Mouse (Mus musculus): ENCODE measurements around the gene Rtn3. TPM values are rescaled to one million over a fixed set of nuclear protein-coding genes. Genes with fewer than 3 reads are reported as not detected.
A peak's percentile ranks its signal among the peaks of the same experiment; 100 is the strongest.
"Not testable (repeated sequence)": the region's sequence is repeated elsewhere in the genome, so short reads cannot be mapped to it uniquely, and the experiment has no call there.

Rtn3 gene
- polyA plus RNA-seq, 1 experiment, result 197 TPM

- Histone ChIP-seq H3K4me3 (ENCODE audit: control insufficient read depth, insufficient read depth, low read length) (no peak overlapping the region), H3K27me3 (ENCODE audit: control insufficient read depth, insufficient read depth, low read length) (no peaks in the 10 kb centered on the region), H3K27ac (ENCODE audit: control insufficient read depth, insufficient read depth, low read length) (no peak overlapping the region), H3K4me1 (replicated peaks; ENCODE audit: control insufficient read depth, insufficient read depth, low read length) (0 out of 2 replicates have a peak, but pooled peaks cover 2% of the 10 kb centered on the region), H3K36me3 (ENCODE audit: control insufficient read depth, insufficient read depth, low read length) (no peaks in the 10 kb centered on the region)
- 77% methylated on average over 2 of the region's 2 CpGs for WGBS
- DNase-seq, result no peak
- TF ChIP-seq CTCF (IDR thresholded peaks at IDR 0.05; ENCODE audit: borderline replicate concordance, control insufficient read depth, extremely low read depth, insufficient read depth, low read length, poor library complexity), result no peak
- TF ChIP-seq POLR2A (IDR thresholded peaks at IDR 0.05; ENCODE audit: control insufficient read depth, extremely low read depth, insufficient read depth, low read length, poor library complexity), result no peak
These were observed 15.7 kb upstream of the Rtn3 start for GRCm38 (mm10) chr19:7498816-7499215.

GRCm38 (mm10) chr19:7496070-7496469 lies 13.0 kb upstream of the Rtn3 start:
- whole genome bisulfite sequencing, result 86% methylated on average over 1 of the region's 1 CpGs
- H3K4me1 ChIP-seq (replicated peaks; ENCODE audit: control insufficient read depth, insufficient read depth, low read length); DNase-seq; H3K27ac ChIP-seq (ENCODE audit: control insufficient read depth, insufficient read depth, low read length); H3K4me3 ChIP-seq (ENCODE audit: control insufficient read depth, insufficient read depth, low read length); H3K27me3 ChIP-seq (ENCODE audit: control insufficient read depth, insufficient read depth, low read length); H3K36me3 ChIP-seq (ENCODE audit: control insufficient read depth, insufficient read depth, low read length): not testable (repeated sequence)

GRCm38 (mm10) chr19:7495221-7496038 lies 12.3 kb upstream of the Rtn3 start:
- no peaks in the 10 kb centered on the region for H3K27me3 ChIP-seq (ENCODE audit: control insufficient read depth, insufficient read depth, low read length)
- no peaks in the 10 kb centered on the region for H3K36me3 ChIP-seq (ENCODE audit: control insufficient read depth, insufficient read depth, low read length)
- DNase-seq, result no peak
- 18% methylated on average over 14 of the region's 14 CpGs for WGBS
- H3K4me1 ChIP-seq (replicated peaks; ENCODE audit: control insufficient read depth, insufficient read depth, low read length), result peaks cover 6% of the 10 kb centered on the region; the same call in 1 of the 2 replicates
- H3K27ac ChIP-seq (ENCODE audit: control insufficient read depth, insufficient read depth, low read length), result no peak overlapping the region
- no peak for TF ChIP-seq CTCF (IDR thresholded peaks at IDR 0.05; ENCODE audit: borderline replicate concordance, control insufficient read depth, extremely low read depth, insufficient read depth, low read length, poor library complexity)
- no peak for TF ChIP-seq POLR2A (IDR thresholded peaks at IDR 0.05; ENCODE audit: control insufficient read depth, extremely low read depth, insufficient read depth, low read length, poor library complexity)
- no peak overlapping the region for H3K4me3 ChIP-seq (ENCODE audit: control insufficient read depth, insufficient read depth, low read length)

GRCm38 (mm10) chr19:7494187-7495015 lies 11.3 kb upstream of the Rtn3 start:
- Histone ChIP-seq H3K27me3 (ENCODE audit: control insufficient read depth, insufficient read depth, low read length) (no peaks in the 10 kb centered on the region), H3K36me3 (ENCODE audit: control insufficient read depth, insufficient read depth, low read length) (no peaks in the 10 kb centered on the region), H3K4me3 (ENCODE audit: control insufficient read depth, insufficient read depth, low read length) (peak overlapping the region; percentile 66), H3K4me1 (replicated peaks; ENCODE audit: control insufficient read depth, insufficient read depth, low read length) (peaks cover 6% of the 10 kb centered on the region; the same call in 1 of the 2 replicates), H3K27ac (ENCODE audit: control insufficient read depth, insufficient read depth, low read length) (peak overlapping the region; percentile 49)
- DNase-seq, result peak; percentile 84
- peak; percentile 32; the same call in 1 of the 2 replicates for TF ChIP-seq CTCF (IDR thresholded peaks at IDR 0.05; ENCODE audit: borderline replicate concordance, control insufficient read depth, extremely low read depth, insufficient read depth, low read length, poor library complexity)
- TF ChIP-seq POLR2A (IDR thresholded peaks at IDR 0.05; ENCODE audit: control insufficient read depth, extremely low read depth, insufficient read depth, low read length, poor library complexity), result peak; percentile 66
- WGBS, result under 1% methylated on average over 84 of the region's 84 CpGs

GRCm38 (mm10) chr19:7493352-7494186 lies 10.5 kb upstream of the Rtn3 start, which contains the start of gene Atl3:
Gene Atl3 (plus strand): TSS chr19:7494040.
- Histone ChIP-seq H3K27me3 (ENCODE audit: control insufficient read depth, insufficient read depth, low read length) (no peaks in the 10 kb centered on the region), H3K36me3 (ENCODE audit: control insufficient read depth, insufficient read depth, low read length) (no peaks in the 10 kb centered on the region), H3K27ac (ENCODE audit: control insufficient read depth, insufficient read depth, low read length) (peak within 1 kb of the TSS; percentile 49), H3K4me3 (ENCODE audit: control insufficient read depth, insufficient read depth, low read length) (peak within 1 kb of the TSS; percentile 66), H3K4me1 (replicated peaks; ENCODE audit: control insufficient read depth, insufficient read depth, low read length) (peaks cover 6% of the 10 kb centered on the region; the same call in 1 of the 2 replicates)
- no peak for DNase-seq
- 24% methylated on average over 31 of the region's 31 CpGs for WGBS
- TF ChIP-seq CTCF (IDR thresholded peaks at IDR 0.05; ENCODE audit: borderline replicate concordance, control insufficient read depth, extremely low read depth, insufficient read depth, low read length, poor library complexity) (no peak), POLR2A (IDR thresholded peaks at IDR 0.05; ENCODE audit: control insufficient read depth, extremely low read depth, insufficient read depth, low read length, poor library complexity) (no peak)

- Histone ChIP-seq H3K27me3 (ENCODE audit: control insufficient read depth, insufficient read depth, low read length) (no peaks in the 10 kb centered on the region), H3K4me3 (ENCODE audit: control insufficient read depth, insufficient read depth, low read length) (no peak overlapping the region), H3K27ac (ENCODE audit: control insufficient read depth, insufficient read depth, low read length) (no peak overlapping the region), H3K36me3 (ENCODE audit: control insufficient read depth, insufficient read depth, low read length) (no peaks in the 10 kb centered on the region), H3K4me1 (replicated peaks; ENCODE audit: control insufficient read depth, insufficient read depth, low read length) (peaks cover 6% of the 10 kb centered on the region; the same call in 1 of the 2 replicates)
- DNase-seq, result no peak
- WGBS, result 95% methylated on average over 2 of the region's 2 CpGs
- no peak for TF ChIP-seq POLR2A (IDR thresholded peaks at IDR 0.05; ENCODE audit: control insufficient read depth, extremely low read depth, insufficient read depth, low read length, poor library complexity)
- no peak for TF ChIP-seq CTCF (IDR thresholded peaks at IDR 0.05; ENCODE audit: borderline replicate concordance, control insufficient read depth, extremely low read depth, insufficient read depth, low read length, poor library complexity)
These were observed 9.6 kb upstream of the Rtn3 start for GRCm38 (mm10) chr19:7492682-7493081.
